18 mouse cellular contexts compared by ENCODE assay signal in the genomic region with DNA sequence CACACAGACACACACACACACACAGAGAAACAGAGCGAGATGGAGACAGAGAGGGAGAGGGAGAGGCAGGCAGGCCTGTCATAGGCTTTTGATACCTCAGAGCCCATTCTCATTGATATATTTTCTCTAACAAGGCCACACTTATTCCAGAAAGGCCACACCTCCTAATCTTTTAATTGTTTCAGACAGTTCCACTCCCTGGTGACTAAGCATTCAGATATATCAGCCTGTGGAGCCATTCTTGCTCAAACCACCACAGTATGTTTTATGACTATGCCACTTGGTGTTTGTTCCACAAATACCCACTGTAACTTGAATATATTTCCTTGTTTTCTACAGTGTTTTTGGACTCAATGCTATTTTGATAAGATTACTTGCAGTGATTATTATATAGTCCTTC.
"Had no signal": no experiment of that assay in that cellular context is flagged by ENCODE, and none has a peak within 500 bp of the region (broad histone marks: within the 10 kb centered on the region; RNA-seq: fewer than 3 reads in every experiment).

No protein-coding gene starts in this region.

- H3K4me3 ChIP-seq: kidney, embryonic 15.5 days; limb, embryonic 10.5 days; limb, embryonic 13.5 days; liver, embryonic 12.5 days; liver, embryonic 15.5 days; lung, embryonic 15.5 days; midbrain, embryonic 12.5 days had no signal

- H3K27ac ChIP-seq: kidney, embryonic 15.5 days; limb, embryonic 10.5 days; limb, embryonic 13.5 days; liver, embryonic 12.5 days; liver, embryonic 15.5 days; lung, embryonic 15.5 days; midbrain, embryonic 12.5 days had no signal

- H3K36me3 ChIP-seq: kidney, embryonic 15.5 days; limb, embryonic 10.5 days; limb, embryonic 13.5 days; liver, embryonic 12.5 days; liver, embryonic 15.5 days; lung, embryonic 15.5 days; midbrain, embryonic 12.5 days had no signal

- DNase-seq: kidney, adult 11 months; kidney, adult 8-10 months; kidney, postnatal 10 days; kidney, postnatal 4 days; liver; lung, adult 18-20 months; lung, postnatal 10 days; lung, postnatal 4 days; thymus, adult 2 months; thymus, postnatal 14 days; thymus, postnatal 4 days had no signal
